Mouse (Mus musculus): Measurements from ENCODE around the gene Snrpc.

GRCm38 (mm10) chr17:27790976-27791375 lies 47.0 kb upstream of the Snrpc start:
- TF ChIP-seq POLR2A (IDR thresholded peaks at IDR 0.05; ENCODE audit: low read depth, low read length) (no peak), ETS1 (conservative IDR thresholded peaks at IDR 0.05; ENCODE audit: low read depth, low read length) (no peak), CTCF (conservative IDR thresholded peaks at IDR 0.05 in 1 of 2, IDR thresholded peaks at IDR 0.05 in 1 of 2; ENCODE audit: low read depth in 2 of 2, low read length in 2 of 2) (no peak), USF1 (IDR thresholded peaks at IDR 0.05; ENCODE audit: low read depth, low read length) (no peak), ZKSCAN1 (IDR thresholded peaks at IDR 0.05; ENCODE audit: borderline replicate concordance, low read depth, low read length) (no peak), MAX (IDR thresholded peaks at IDR 0.05; ENCODE audit: low read length) (no peak), EP300 (IDR thresholded peaks at IDR 0.05; ENCODE audit: low read length) (no peak), IRF4 (IDR thresholded peaks at IDR 0.05; ENCODE audit: low read depth, low read length) (no peak)

Data from CH12.LX (cell line).